In genomic region chr6:22355396-22356085, GRCm38 (mm10) we compare ENCODE assay signal across 8 mouse cellular contexts. TPM values are rescaled to one million over a fixed set of nuclear protein-coding genes. Genes with fewer than 3 reads are reported as not detected.
A peak's percentile ranks its signal among the peaks of the same experiment; 100 is the strongest.
DNase-seq lines count a peak whose midpoint lies in the region; ATAC-seq lines count a peak whose summit lies in the region.

No protein-coding gene starts in this region.

- H3K4me2 ChIP-seq in kidney, embryonic 16.5 days (replicated peaks; ENCODE audit: low read depth, low read length): peak overlapping the region; percentile 55
- H3K4me2 ChIP-seq in midbrain, embryonic 11.5 days: peak overlapping the region; percentile 60

- no peaks in the 10 kb centered on the region for H3K27me3 ChIP-seq in kidney, embryonic 16.5 days (ENCODE audit: insufficient read depth, low read length)
- H3K27me3 ChIP-seq in hindbrain, embryonic 10.5 days (ENCODE audit: insufficient read depth, poor library complexity, severe bottlenecking): no peaks in the 10 kb centered on the region
- no peaks in the 10 kb centered on the region for H3K27me3 ChIP-seq in midbrain, embryonic 11.5 days (ENCODE audit: control insufficient read depth, insufficient read depth, low read length)

- peak overlapping the region; percentile 75 for H3K27ac ChIP-seq in kidney, embryonic 16.5 days (ENCODE audit: low read length)
- peak overlapping the region; percentile 97 for H3K27ac ChIP-seq in hindbrain, embryonic 10.5 days
- peak overlapping the region; percentile 72 for H3K27ac ChIP-seq in midbrain, embryonic 11.5 days (ENCODE audit: low read depth, low read length)

- H3K4me1 ChIP-seq in kidney, embryonic 16.5 days (ENCODE audit: insufficient read depth, low read length): peaks cover 39% of the 10 kb centered on the region
- H3K4me1 ChIP-seq in hindbrain, embryonic 10.5 days (replicated peaks): peaks cover 22% of the 10 kb centered on the region
- peaks cover 3% of the 10 kb centered on the region; the same call in 1 of the 2 replicates for H3K4me1 ChIP-seq in midbrain, embryonic 11.5 days (ENCODE audit: control insufficient read depth, insufficient read depth, low read length)

- whole genome bisulfite sequencing in kidney, embryonic 16.5 days: 2% methylated on average over 56 of the region's 62 CpGs
- WGBS in hindbrain, embryonic 10.5 days: 2% methylated on average over 62 of the region's 62 CpGs
- WGBS in midbrain, embryonic 11.5 days: 3% methylated on average over 52 of the region's 62 CpGs

- H3K9ac ChIP-seq in kidney, embryonic 16.5 days (replicated peaks; ENCODE audit: low read length): peak overlapping the region; percentile 91
- peak overlapping the region; percentile 89 for H3K9ac ChIP-seq in midbrain, embryonic 11.5 days (ENCODE audit: low read length)

- peaks cover 3% of the 10 kb centered on the region for H3K9me3 ChIP-seq in kidney, embryonic 16.5 days (ENCODE audit: low read length)
- H3K9me3 ChIP-seq in hindbrain, embryonic 10.5 days: no peaks in the 10 kb centered on the region
- no peaks in the 10 kb centered on the region for H3K9me3 ChIP-seq in midbrain, embryonic 11.5 days (ENCODE audit: control insufficient read depth, low read length)

- H3K36me3 ChIP-seq in kidney, embryonic 16.5 days (ENCODE audit: insufficient read depth, low read length): no peaks in the 10 kb centered on the region
- no peaks in the 10 kb centered on the region for H3K36me3 ChIP-seq in hindbrain, embryonic 10.5 days
- no peaks in the 10 kb centered on the region for H3K36me3 ChIP-seq in midbrain, embryonic 11.5 days (ENCODE audit: control insufficient read depth, insufficient read depth, low read length)

- H3K4me3 ChIP-seq in kidney, embryonic 16.5 days (ENCODE audit: low read length): peak overlapping the region; percentile 89
- peak overlapping the region; percentile 71 for H3K4me3 ChIP-seq in hindbrain, embryonic 10.5 days
- peak overlapping the region; percentile 70 for H3K4me3 ChIP-seq in midbrain, embryonic 11.5 days (ENCODE audit: low read depth, low read length)

- DNase-seq in kidney, adult 18-20 months: no peak
- DNase-seq in T-cell, adult 2 months (ENCODE audit: low spot score): peak; percentile 95
- DNase-seq in hindbrain, embryonic 10.5 days (ENCODE audit: low spot score): no peak
- peak; percentile 96 for DNase-seq in midbrain, embryonic 11.5 days (ENCODE audit: low spot score, missing footprints)
- DNase-seq in cerebellum, adult 8-10 months: no peak
- DNase-seq in cerebellum, adult 11 months: no peak
- DNase-seq in right cerebral cortex, postnatal 14 days: no peak

- ATAC-seq in kidney, embryonic 16.5 days (ENCODE audit: low FRiP score, low TSS enrichment): peak; percentile 88; the same call in 1 of the 2 replicates
- ATAC-seq in midbrain, embryonic 11.5 days (ENCODE audit: low FRiP score): peak; percentile 92

RNA-seq across cellular contexts. Expression of gene Fam3c, which starts 0.5 kb away (rescaled TPM):
- polyA plus RNA-seq in kidney, embryonic 16.5 days (2015; fragmentation: Nextera tagmentation; extraction: Ambion mirVana): 59.1 and 62.0 TPM in 2 replicates
- polyA plus RNA-seq in hindbrain, embryonic 10.5 days (2016; fragmentation: Nextera tagmentation; extraction: Ambion mirVana): 26.9 and 27.2 TPM in 2 replicates
- 31.2 and 34.3 TPM in 2 replicates for polyA plus RNA-seq in midbrain, embryonic 11.5 days (2014; fragmentation: Nextera tagmentation; extraction: Ambion mirVana)

Comparison
In these comparisons a context has a peak if more than half of its experiments do, and no peak if none do; other contexts are left out.
1. DNase-seq: peak in T-cell, adult 2 months (single experiment) and midbrain, embryonic 11.5 days (single experiment); none in kidney, adult 18-20 months (single experiment), hindbrain, embryonic 10.5 days (single experiment), cerebellum, adult 8-10 months (single experiment), cerebellum, adult 11 months (single experiment) and right cerebral cortex, postnatal 14 days (single experiment).
2. Peak in every context shown above with its lines, with median percentiles within 50 percentile points of each other: H3K27ac ChIP-seq and H3K4me3 ChIP-seq.